Mouse (Mus musculus): Measurements from ENCODE around the gene Mdc1.

Gene Mdc1

GRCm38 (mm10) chr17:35859371-35859770 lies 18.1 kb downstream of the Mdc1 start:
- DNase-seq, result no peak

GRCm38 (mm10) chr17:35859835-35860234 lies 18.5 kb downstream of the Mdc1 start:
- DNase-seq, result no peak

- peak; percentile 22 for DNase-seq
These were observed 19.5 kb downstream of the Mdc1 start for GRCm38 (mm10) chr17:35860831-35861197.

- DNase-seq, result peak; percentile 96
These were observed 20.0 kb downstream of the Mdc1 start, which contains the start of gene Nrm for GRCm38 (mm10) chr17:35861198-35861857. Gene Nrm, plus strand, starts transcription at chr17:35861318.

- no peak for DNase-seq
These were observed 23.6 kb downstream of the Mdc1 start for GRCm38 (mm10) chr17:35864832-35865353.

- peak; percentile 92 for DNase-seq
These were observed 24.4 kb downstream of the Mdc1 start, which contains the start of gene Ppp1r18 for GRCm38 (mm10) chr17:35865481-35866280. Gene Ppp1r18, plus strand, starts transcription at chr17:35865593.

GRCm38 (mm10) chr17:35866281-35866831 lies 25.0 kb downstream of the Mdc1 start:
- DNase-seq, result peak; percentile 79

GRCm38 (mm10) chr17:35866911-35867890 lies 25.9 kb downstream of the Mdc1 start:
- DNase-seq, result peak; percentile 68

GRCm38 (mm10) chr17:35868165-35868820 lies 27.0 kb downstream of the Mdc1 start:
- peak; percentile 62 for DNase-seq

- DNase-seq, result no peak
These were observed 27.6 kb downstream of the Mdc1 start for GRCm38 (mm10) chr17:35868961-35869345.

GRCm38 (mm10) chr17:35869346-35870067 lies 28.2 kb downstream of the Mdc1 start:
- DNase-seq, result peak; percentile 69

GRCm38 (mm10) chr17:35870151-35870883 lies 29.0 kb downstream of the Mdc1 start:
- peak; percentile 84 for DNase-seq

GRCm38 (mm10) chr17:35870884-35871696 lies 29.8 kb downstream of the Mdc1 start:
- DNase-seq, result peak; percentile 54

GRCm38 (mm10) chr17:35873774-35874519 lies 32.6 kb downstream of the Mdc1 start:
- peak; percentile 93 for DNase-seq

GRCm38 (mm10) chr17:35874721-35875120 lies 33.4 kb downstream of the Mdc1 start:
- DNase-seq, result peak; percentile 15

GRCm38 (mm10) chr17:35879245-35880057 lies 38.1 kb downstream of the Mdc1 start, which contains the start of gene Dhx16:
Gene Dhx16, plus strand, starts transcription at chr17:35879819.
- peak; percentile 98 for DNase-seq

- DNase-seq, result no peak
These were observed 41.6 kb downstream of the Mdc1 start for GRCm38 (mm10) chr17:35882924-35883323.

GRCm38 (mm10) chr17:35883777-35884176 lies 42.5 kb downstream of the Mdc1 start:
- DNase-seq, result no peak

All from lung, postnatal 10 days (tissue).